Mouse (Mus musculus): ENCODE measurements around the gene Kank3.
A peak's percentile ranks its signal among the peaks of the same experiment; 100 is the strongest.

- TF ChIP-seq EP300 (optimal IDR thresholded peaks at IDR 0.05): no peak
- peak; percentile 72 for TF ChIP-seq CTCF (IDR thresholded peaks at IDR 0.05; ENCODE audit: low read depth)
These were observed 12.0 kb upstream of the Kank3 start for GRCm38 (mm10) chr17:33798306-33798705.
